Mouse (Mus musculus): ENCODE measurements around the gene Ucp1. TPM values are rescaled to one million over a fixed set of nuclear protein-coding genes. Genes with fewer than 3 reads are reported as not detected.

Gene Ucp1
- polyA plus RNA-seq (2014; fragmentation: Illumina TruSeq; extraction: RNeasy Lipid Tissue Mini Kit (QIAGEN cat#74804)), result not detected

DNA sequence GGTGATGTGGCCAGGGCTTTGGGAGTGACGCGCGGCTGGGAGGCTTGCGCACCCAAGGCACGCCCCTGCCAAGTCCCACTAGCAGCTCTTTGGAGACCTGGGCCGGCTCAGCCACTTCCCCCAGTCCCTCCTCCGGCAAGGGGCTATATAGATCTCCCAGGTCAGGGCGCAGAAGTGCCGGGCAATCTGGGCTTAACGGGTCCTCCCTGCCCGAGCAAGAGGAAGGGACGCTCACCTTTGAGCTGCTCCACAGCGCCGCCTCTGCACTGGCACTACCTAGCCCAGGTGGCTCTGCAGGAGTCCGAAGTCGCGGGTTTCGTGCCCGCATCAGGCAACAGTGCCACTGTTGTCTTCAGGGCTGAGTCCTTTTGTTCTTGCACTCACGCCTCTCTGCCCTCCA lies at the start of gene Ucp1:
Gene Ucp1, plus strand, starts transcription at position 177 of the 400 bp plus-strand sequence.

DNA sequence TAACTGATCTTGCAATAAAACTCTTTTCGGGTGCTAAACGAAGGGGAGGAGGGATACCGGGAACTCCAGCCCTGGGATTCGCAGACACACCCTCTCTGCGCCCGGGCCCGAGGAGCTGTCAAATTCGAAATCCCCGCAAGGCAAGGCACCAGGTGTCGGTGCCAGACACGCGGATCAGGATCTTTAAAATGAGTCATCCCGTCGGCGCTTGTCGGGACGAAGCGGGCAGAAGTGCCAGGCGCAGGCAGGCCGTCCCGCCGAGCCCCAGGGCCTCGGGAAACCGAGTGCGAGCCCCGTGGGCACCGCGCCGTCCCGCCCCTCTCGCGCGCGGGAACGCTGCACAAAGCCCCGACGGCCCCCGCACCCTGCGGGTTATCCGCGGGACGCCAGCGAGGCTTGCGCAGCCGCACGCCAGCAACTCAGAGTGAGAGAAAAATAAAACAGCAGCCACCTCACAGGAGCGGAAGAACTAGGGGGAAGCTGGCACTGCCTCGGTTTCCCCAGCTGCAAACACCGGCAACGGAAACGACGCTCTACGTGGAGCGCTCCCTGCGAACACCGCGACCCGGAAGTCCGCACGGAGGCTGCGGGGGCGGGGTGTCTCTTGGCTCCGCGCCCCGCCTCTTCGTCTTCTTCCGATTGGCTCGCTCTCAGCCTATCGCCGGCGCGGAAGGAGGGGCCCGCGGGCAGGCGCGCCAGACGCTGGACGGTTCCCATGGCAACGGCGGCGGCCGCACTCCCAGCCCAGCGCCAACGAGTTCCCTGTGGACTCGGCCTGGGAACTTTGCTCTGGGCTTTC lies 41.9 kb downstream of the Ucp1 start, which contains the start of gene Elmod2:
Gene Elmod2, minus strand, starts transcription at position 588 of the 799 bp plus-strand sequence.

Other genes with a start within 250 kb of the Ucp1 start
- 7.7 TPM for gene Tbc1d9, start 125.0 kb upstream of the Ucp1 start, polyA plus RNA-seq (2014; fragmentation: Illumina TruSeq; extraction: RNeasy Lipid Tissue Mini Kit (QIAGEN cat#74804))
- not detected for gene Gm10645, start 124.2 kb upstream of the Ucp1 start, polyA plus RNA-seq (2014; fragmentation: Illumina TruSeq; extraction: RNeasy Lipid Tissue Mini Kit (QIAGEN cat#74804))
- gene Elmod2, start 42.1 kb downstream of the Ucp1 start, polyA plus RNA-seq (2014; fragmentation: Illumina TruSeq; extraction: RNeasy Lipid Tissue Mini Kit (QIAGEN cat#74804)), result 64.8 TPM
- 0.54 TPM for gene Mgat4d, start 58.1 kb downstream of the Ucp1 start, polyA plus RNA-seq (2014; fragmentation: Illumina TruSeq; extraction: RNeasy Lipid Tissue Mini Kit (QIAGEN cat#74804))
- 0.11 TPM for gene Clgn, start 99.5 kb downstream of the Ucp1 start, polyA plus RNA-seq (2014; fragmentation: Illumina TruSeq; extraction: RNeasy Lipid Tissue Mini Kit (QIAGEN cat#74804))
- gene Scoc, start 168.0 kb downstream of the Ucp1 start, polyA plus RNA-seq (2014; fragmentation: Illumina TruSeq; extraction: RNeasy Lipid Tissue Mini Kit (QIAGEN cat#74804)), result 263 TPM
- gene Olfr370, start 245.4 kb downstream of the Ucp1 start, polyA plus RNA-seq (2014; fragmentation: Illumina TruSeq; extraction: RNeasy Lipid Tissue Mini Kit (QIAGEN cat#74804)), result not detected